Mouse (Mus musculus) forelimb bud, embryonic 11.5 days (tissue): ENCODE measurements around the gene Parpbp.

Source experiments
- DNase-seq: peaks from one replicate; pipeline ENCODE4 v3.0.0-alpha.2; 2012; ENCODE audit warnings: low read depth, low spot score

Gene Parpbp

DNA sequence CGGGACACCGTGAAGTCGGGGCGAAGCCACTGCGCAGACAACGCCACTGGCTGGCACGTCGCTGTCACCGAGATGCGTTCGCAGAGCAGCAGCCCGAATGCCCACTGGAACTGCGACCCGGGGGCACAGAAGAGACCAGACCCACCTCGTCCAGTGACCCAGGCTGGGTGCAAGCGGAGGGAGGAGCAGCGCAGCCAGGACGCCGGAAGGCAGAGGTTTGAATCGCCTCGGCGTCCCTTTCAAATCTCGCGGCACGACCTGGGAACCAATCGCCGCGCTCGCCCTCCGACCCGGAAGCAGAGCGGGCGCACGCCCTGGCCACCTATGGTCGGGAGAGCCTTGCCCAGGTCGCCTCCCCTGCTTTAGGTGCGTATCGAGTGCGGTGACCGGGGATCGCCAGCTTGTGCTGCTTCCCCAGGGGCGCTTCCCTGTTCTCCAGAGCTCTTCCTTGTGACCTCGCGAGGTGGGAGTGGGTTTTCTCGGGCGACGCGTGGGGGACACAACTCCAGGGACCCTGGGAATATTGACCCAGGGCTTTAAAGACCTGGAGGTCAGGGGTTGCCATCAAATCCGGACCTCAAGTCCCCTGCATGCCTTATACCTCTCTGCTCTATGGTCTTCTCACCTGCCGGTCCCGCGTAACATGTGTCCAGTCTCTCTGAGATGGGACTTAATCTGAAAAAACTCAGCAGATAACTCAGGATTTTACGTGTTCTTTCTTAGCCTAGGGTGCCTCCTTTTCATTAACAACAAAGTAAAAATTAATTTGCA lies at the start of gene Parpbp, which contains the start of gene Nup37:
Gene Parpbp, minus strand, starts transcription at position 235 of the 771 bp plus-strand sequence.
Gene Nup37, plus strand, starts transcription at position 286 of the 771 bp plus-strand sequence.
- peak; percentile 87 for DNase-seq

DNA sequence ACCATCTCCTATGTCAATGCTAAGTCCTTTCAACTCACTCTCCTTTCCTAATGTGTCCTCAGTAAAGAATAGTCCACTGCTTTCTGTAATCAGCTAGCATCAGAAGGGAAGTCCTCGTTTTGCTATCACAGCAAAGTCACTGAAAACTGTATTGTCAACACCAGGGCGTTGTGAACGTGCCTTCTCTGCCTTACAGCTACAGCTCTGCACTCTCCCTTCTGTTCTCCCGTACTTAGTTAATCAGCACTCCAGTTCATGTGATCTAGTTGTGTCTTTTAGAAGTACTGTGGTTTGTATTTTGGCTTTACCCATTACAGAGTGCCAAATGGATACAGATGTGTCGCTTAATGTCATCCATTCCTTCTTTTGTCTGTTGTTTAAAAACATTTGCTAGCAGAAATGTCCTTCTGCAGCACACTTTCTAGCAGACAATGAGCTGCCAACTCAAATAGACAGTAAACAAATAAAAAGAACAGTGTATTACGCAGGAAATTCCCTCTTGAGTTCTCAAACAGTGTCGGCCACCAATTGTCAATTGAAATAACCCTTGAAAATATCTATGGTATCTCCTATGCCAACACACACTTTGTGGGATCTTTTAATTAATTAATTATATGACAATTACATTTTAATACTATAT lies 20.8 kb upstream of the Parpbp start:
- no peak for DNase-seq

- no peak for DNase-seq
These were observed 19.4 kb upstream of the Parpbp start for GRCm38 (mm10) chr10:88166158-88166557.

GRCm38 (mm10) chr10:88162676-88163075 lies 15.9 kb upstream of the Parpbp start:
- no peak for DNase-seq

DNA sequence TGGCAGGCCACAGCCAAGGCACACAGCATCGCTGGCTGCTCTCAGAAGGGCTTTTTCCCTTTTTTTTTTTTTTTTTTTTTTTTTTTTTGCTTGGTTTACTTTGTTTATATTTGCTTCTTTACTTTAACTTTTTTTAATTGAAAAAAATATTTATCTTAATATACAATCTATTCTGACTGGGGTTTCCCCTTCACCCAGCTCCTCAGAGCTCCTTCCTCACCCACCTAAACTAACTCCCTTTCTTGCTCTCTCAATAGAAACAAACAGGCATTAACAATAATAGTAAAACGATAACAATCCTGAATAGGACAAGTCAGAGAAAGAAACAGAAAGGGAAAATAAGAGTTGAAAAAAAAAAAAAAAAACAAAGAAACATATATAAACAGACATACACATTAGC lies 15.4 kb upstream of the Parpbp start:
- DNase-seq = no peak

- no peak for DNase-seq
These were observed 4.9 kb upstream of the Parpbp start for GRCm38 (mm10) chr10:88151658-88152057.

DNA sequence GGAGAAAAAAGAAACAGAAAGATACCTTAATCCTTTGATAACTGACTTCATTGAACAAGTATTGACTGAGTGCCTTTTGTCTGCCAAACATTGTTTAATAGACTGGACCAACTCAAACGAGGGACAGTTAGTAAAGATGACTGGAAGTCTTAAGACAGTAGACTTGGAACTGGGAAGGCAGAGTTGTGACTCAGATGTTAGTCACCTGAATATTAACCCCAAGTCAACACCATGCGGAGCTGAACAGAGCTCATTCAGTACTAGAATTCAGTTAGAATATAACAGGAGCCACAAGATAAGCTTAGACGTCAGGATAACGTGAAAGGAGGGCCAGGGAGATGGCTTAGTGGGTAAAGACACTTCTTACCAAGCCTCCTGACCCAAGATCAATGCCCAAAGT lies 3.6 kb upstream of the Parpbp start:
- no peak for DNase-seq

- DNase-seq = no peak
These were observed 554 bp downstream of the Parpbp start for GRCm38 (mm10) chr10:88146187-88146586.

GRCm38 (mm10) chr10:88135630-88136029 lies 11.1 kb downstream of the Parpbp start:
- DNase-seq = no peak

GRCm38 (mm10) chr10:88119721-88120120 lies 27.0 kb downstream of the Parpbp start:
- no peak for DNase-seq

DNA sequence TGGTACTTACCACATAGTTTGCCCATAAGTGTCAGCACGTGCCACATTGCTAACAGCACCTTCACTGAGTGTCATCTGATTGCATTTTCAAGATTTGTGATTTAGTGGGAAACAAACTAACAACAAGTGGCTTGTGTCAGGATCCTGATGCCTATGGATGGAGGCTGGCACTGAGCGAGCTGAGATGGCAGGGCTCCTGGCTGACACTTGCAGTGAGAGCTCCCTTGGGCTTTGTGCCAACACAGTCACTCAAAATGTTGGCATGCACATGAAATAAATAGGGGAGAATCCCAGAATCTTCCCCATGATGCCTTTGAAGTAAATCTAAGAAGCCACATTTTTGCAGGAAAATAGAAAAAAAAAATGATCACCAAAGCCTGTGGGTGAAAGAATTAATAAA lies 33.5 kb downstream of the Parpbp start:
- no peak for DNase-seq

DNA sequence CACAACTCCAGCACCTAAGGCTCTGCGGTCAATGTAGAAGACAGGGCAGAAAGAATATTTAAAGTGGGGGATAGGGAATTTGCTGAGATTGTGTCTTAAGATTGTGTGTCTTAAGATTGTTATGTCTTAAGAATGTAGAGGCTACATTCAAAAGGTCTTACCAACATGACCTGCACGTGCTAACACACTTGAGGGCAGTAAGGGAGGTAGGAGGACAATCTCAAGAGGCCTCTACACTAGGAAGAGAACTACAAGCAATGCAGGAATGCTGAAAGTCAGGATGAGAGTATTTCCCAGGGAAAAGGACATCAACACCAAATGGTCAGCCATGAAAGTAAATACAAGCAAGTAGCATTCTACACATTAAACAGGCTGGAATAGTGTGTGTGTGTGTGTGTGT lies 40.6 kb downstream of the Parpbp start:
- DNase-seq = no peak

- no peak for DNase-seq
These were observed 56.0 kb downstream of the Parpbp start, which contains the start of gene Pmch for GRCm38 (mm10) chr10:88090772-88091171. TSS of gene Pmch (plus strand) at chr10:88091072.

- no peak for DNase-seq
These were observed 79.4 kb downstream of the Parpbp start for GRCm38 (mm10) chr10:88067377-88067776.

GRCm38 (mm10) chr10:88064872-88065271 lies 81.9 kb downstream of the Parpbp start:
- DNase-seq = no peak

GRCm38 (mm10) chr10:88063436-88063835 lies 83.3 kb downstream of the Parpbp start:
- no peak for DNase-seq

- no peak for DNase-seq
These were observed 89.6 kb downstream of the Parpbp start for GRCm38 (mm10) chr10:88056950-88057649.

- no peak for DNase-seq
These were observed 92.3 kb downstream of the Parpbp start for GRCm38 (mm10) chr10:88054233-88054985.

GRCm38 (mm10) chr10:88046098-88046771 lies 100.5 kb downstream of the Parpbp start:
- DNase-seq = peak; percentile 94

DNA sequence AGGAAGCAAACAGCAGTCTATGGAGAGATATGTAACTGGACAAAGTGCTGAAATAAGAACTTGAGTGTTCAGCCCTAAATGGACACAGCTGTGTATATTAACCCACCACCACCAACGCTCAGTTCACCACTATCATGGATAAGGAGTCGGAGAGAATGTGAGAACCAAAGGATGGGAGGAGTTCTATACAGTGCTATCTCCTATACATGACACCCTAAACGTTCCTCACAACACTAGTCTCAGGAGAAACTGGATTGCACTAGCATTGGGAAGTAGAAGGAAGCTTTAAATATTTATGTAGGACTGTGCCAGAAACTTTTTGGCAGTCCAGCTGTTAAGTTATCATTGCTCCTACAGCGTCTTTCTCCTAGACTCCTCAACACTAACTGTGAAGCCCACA lies 102.4 kb downstream of the Parpbp start:
- DNase-seq = no peak
